In genomic region chr4:108696934-108697333, GRCm38 (mm10) we compare ENCODE assay signal across 8 mouse cellular contexts. TPM values are rescaled to one million over a fixed set of nuclear protein-coding genes. Genes with fewer than 3 reads are reported as not detected.
DNase-seq lines count a peak whose midpoint lies in the region; ATAC-seq and TF ChIP-seq lines count a peak whose summit lies in the region.

No protein-coding gene starts in this region.

- peak; percentile 16 to 45 for DNase-seq in heart, adult 18-20 months
- DNase-seq in heart, postnatal 25 days (ENCODE audit: low spot score) = no peak
- peak; percentile 8 for DNase-seq in thymus, postnatal 14 days
- DNase-seq in thymus, adult 18-20 months = no peak
- DNase-seq in embryo, embryonic 11.5 days (ENCODE audit: low read depth, low spot score) = peak; percentile 22
- peak; percentile 52 for DNase-seq in limb, embryonic 14.5 days (ENCODE audit: low spot score)
- peak; percentile 21 for DNase-seq in thymus, postnatal 4 days
- DNase-seq in c-Kit-positive CD71-positive TER-119-positive erythroid progenitor cells, embryonic 14.5 days (ENCODE audit: low spot score) = no peak

- WGBS in limb, embryonic 14.5 days = 64% methylated on average over 3 of the region's 3 CpGs

- H3K4me1 ChIP-seq in limb, embryonic 14.5 days (ENCODE audit: control insufficient read depth, insufficient read depth, low read length) = no peaks in the 10 kb centered on the region

- no peak for TF ChIP-seq POLR2A in limb, embryonic 14.5 days (IDR thresholded peaks at IDR 0.05; ENCODE audit: borderline replicate concordance, extremely low read depth, insufficient read depth, insufficient read length)

- intact Hi-C loops in heart, postnatal 25 days (cut with DNase I) = loop anchor here (5.0 to 10.0 kb wide), 3 partner anchors 85 to 278 kb away; partner anchors contain the start of gene Zfyve9

- no peak overlapping the region for H3K4me3 ChIP-seq in limb, embryonic 14.5 days (replicated peaks; ENCODE audit: low read length)

- no peak overlapping the region for H3K9ac ChIP-seq in limb, embryonic 14.5 days (ENCODE audit: low read depth, low read length, severe bottlenecking)

- no peaks in the 10 kb centered on the region for H3K9me3 ChIP-seq in limb, embryonic 14.5 days (ENCODE audit: control insufficient read depth, low read length)

- no peak overlapping the region for H3K27ac ChIP-seq in limb, embryonic 14.5 days (replicated peaks; ENCODE audit: low read depth, low read length)

- H3K4me2 ChIP-seq in limb, embryonic 14.5 days (replicated peaks; ENCODE audit: low read depth, low read length, severe bottlenecking) = no peak overlapping the region

- peaks cover 12% of the 10 kb centered on the region for H3K36me3 ChIP-seq in limb, embryonic 14.5 days (ENCODE audit: control insufficient read depth, insufficient read depth, low read length)

- no peaks in the 10 kb centered on the region for H3K27me3 ChIP-seq in limb, embryonic 14.5 days (ENCODE audit: control insufficient read depth, insufficient read depth, low read length)

- ATAC-seq in limb, embryonic 14.5 days (ENCODE audit: low FRiP score, low read depth) = no peak

RNA-seq across cellular contexts. Expression of gene 3110021N24Rik, which starts 22.5 kb away (rescaled TPM):
- total RNA-seq in heart, adult 18-20 months (2021) = under 1 TPM; 0.20 to 0.31 TPM
- under 1 TPM; 0.20 to 0.49 TPM for total RNA-seq in heart, postnatal 25 days (2021)
- 0.26 and 0.29 TPM in 2 replicates for polyA plus RNA-seq in limb, embryonic 14.5 days (2012; rRNA removed)
- 1.5 and 2.3 TPM in 2 replicates for polyA plus RNA-seq in limb, embryonic 14.5 days (2014; fragmentation: Nextera tagmentation; extraction: Ambion mirVana)

Comparison
In these comparisons a context has a peak if more than half of its experiments do, and no peak if none do; other contexts are left out.
1. DNase-seq: peak in heart, adult 18-20 months (2 of 2), thymus, postnatal 14 days (single experiment), embryo, embryonic 11.5 days (single experiment), limb, embryonic 14.5 days (single experiment) and thymus, postnatal 4 days (single experiment); none in heart, postnatal 25 days (single experiment), thymus, adult 18-20 months (0 of 2) and c-Kit-positive CD71-positive TER-119-positive erythroid progenitor cells, embryonic 14.5 days (single experiment).